In the genomic region with DNA sequence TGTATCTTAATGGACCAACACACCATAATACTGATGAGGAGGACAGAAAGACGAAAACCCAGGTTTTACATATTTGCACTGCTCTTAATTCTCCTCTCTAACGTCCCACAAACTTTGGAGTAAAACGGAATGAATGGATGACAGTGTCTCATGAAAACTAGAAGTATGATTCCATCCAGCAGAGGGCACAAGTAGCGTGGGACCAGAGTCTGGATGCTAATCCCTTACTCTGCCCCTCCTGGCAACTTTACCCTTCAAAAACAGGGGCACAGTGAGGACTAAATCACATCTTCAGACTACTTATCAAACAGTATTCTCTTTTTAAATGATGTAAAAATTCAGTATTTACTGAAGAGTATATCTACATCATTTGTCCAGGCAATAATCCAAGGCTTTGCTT, we compare ENCODE assay signal across 10 mouse cellular contexts. TPM values are rescaled to one million over a fixed set of nuclear protein-coding genes. Genes with fewer than 3 reads are reported as not detected.
DNase-seq lines count a peak whose midpoint lies in the region; ATAC-seq and TF ChIP-seq lines count a peak whose summit lies in the region.
"Had no signal": no experiment of that assay in that cellular context is flagged by ENCODE, and none has a peak within 500 bp of the region (broad histone marks: within the 10 kb centered on the region; RNA-seq: fewer than 3 reads in every experiment).

No protein-coding gene starts in this region.

- H3K27me3 ChIP-seq in midbrain, postnatal 0 days (ENCODE audit: insufficient read depth, low read length) = no peaks in the 10 kb centered on the region
- H3K27me3 ChIP-seq in midbrain, embryonic 15.5 days (replicated peaks) = no peaks in the 10 kb centered on the region
- H3K27me3 ChIP-seq in kidney, postnatal 0 days (ENCODE audit: insufficient read depth, low read length) = no peaks in the 10 kb centered on the region
- H3K27me3 ChIP-seq: hindbrain, embryonic 15.5 days; neural tube, embryonic 13.5 days had no signal

- no peaks in the 10 kb centered on the region for H3K9me3 ChIP-seq in midbrain, postnatal 0 days (ENCODE audit: low read length)
- H3K9me3 ChIP-seq in midbrain, embryonic 15.5 days = no peaks in the 10 kb centered on the region
- no peaks in the 10 kb centered on the region for H3K9me3 ChIP-seq in kidney, postnatal 0 days (replicated peaks; ENCODE audit: low read length)
- H3K9me3 ChIP-seq: hindbrain, embryonic 15.5 days; neural tube, embryonic 13.5 days had no signal

- peak; percentile 46 for DNase-seq in adrenal gland, adult 2 months
- DNase-seq in adrenal gland, adult 8-10 months = no peak
- peak; percentile 79 for DNase-seq in midbrain, postnatal 0 days (ENCODE audit: low spot score)
- peak; percentile 49 to 54 for DNase-seq in cerebellum, adult 18-20 months
- DNase-seq in kidney, postnatal 0 days (ENCODE audit: low spot score) = peak; percentile 85
- peak; percentile 69 for DNase-seq in lung, postnatal 25 days (ENCODE audit: low spot score)
- DNase-seq in ovary, postnatal 10 days (ENCODE audit: low spot score) = no peak

- ATAC-seq in midbrain, postnatal 0 days (ENCODE audit: low FRiP score) = no peak
- ATAC-seq in midbrain, embryonic 15.5 days (replicated peaks) = no peak
- ATAC-seq in kidney, postnatal 0 days (replicated peaks; ENCODE audit: low FRiP score, low read depth) = no peak

- H3K27ac ChIP-seq in midbrain, postnatal 0 days (ENCODE audit: low read depth, low read length) = no peak overlapping the region
- H3K27ac ChIP-seq in midbrain, embryonic 15.5 days = no peak overlapping the region
- no peak overlapping the region for H3K27ac ChIP-seq in kidney, postnatal 0 days
- H3K27ac ChIP-seq: hindbrain, embryonic 15.5 days; neural tube, embryonic 13.5 days had no signal

- peaks cover 5% of the 10 kb centered on the region; the same call in 1 of the 2 replicates for H3K4me1 ChIP-seq in midbrain, postnatal 0 days (ENCODE audit: insufficient read depth, low read length)
- H3K4me1 ChIP-seq in midbrain, embryonic 15.5 days = peaks cover 27% of the 10 kb centered on the region
- H3K4me1 ChIP-seq in kidney, postnatal 0 days (replicated peaks; ENCODE audit: insufficient read depth, low read length) = peaks cover 14% of the 10 kb centered on the region; the same call in 1 of the 2 replicates

- no peak overlapping the region for H3K9ac ChIP-seq in midbrain, postnatal 0 days (replicated peaks; ENCODE audit: low read length, poor library complexity, severe bottlenecking)
- no peak overlapping the region for H3K9ac ChIP-seq in midbrain, embryonic 15.5 days
- no peak overlapping the region for H3K9ac ChIP-seq in kidney, postnatal 0 days (ENCODE audit: low read depth, low read length)
- H3K9ac ChIP-seq: hindbrain, embryonic 15.5 days; neural tube, embryonic 13.5 days had no signal

- peak; percentile 86 for TF ChIP-seq CTCF in midbrain, postnatal 0 days (IDR thresholded peaks at IDR 0.05)
- TF ChIP-seq CTCF in kidney, postnatal 0 days (IDR thresholded peaks at IDR 0.05; ENCODE audit: low read depth) = peak; percentile 86

- WGBS in midbrain, postnatal 0 days = 16% methylated on average over 4 of the region's 4 CpGs
- 24% methylated on average over 4 of the region's 4 CpGs for WGBS in midbrain, embryonic 15.5 days
- WGBS in kidney, postnatal 0 days = 25% methylated on average over 4 of the region's 4 CpGs

- no peak overlapping the region for H3K4me3 ChIP-seq in midbrain, postnatal 0 days (ENCODE audit: low read depth, low read length)
- H3K4me3 ChIP-seq in midbrain, embryonic 15.5 days = no peak overlapping the region
- no peak overlapping the region for H3K4me3 ChIP-seq in kidney, postnatal 0 days (replicated peaks; ENCODE audit: low read depth, low read length)
- H3K4me3 ChIP-seq: hindbrain, embryonic 15.5 days; neural tube, embryonic 13.5 days had no signal

- H3K36me3 ChIP-seq in midbrain, postnatal 0 days (ENCODE audit: insufficient read depth, low read length) = 0 out of 2 replicates have a peak, but pooled peaks cover 4% of the 10 kb centered on the region
- H3K36me3 ChIP-seq in midbrain, embryonic 15.5 days (replicated peaks) = no peaks in the 10 kb centered on the region
- H3K36me3 ChIP-seq in kidney, postnatal 0 days (ENCODE audit: insufficient read depth, low read length) = peaks cover 5% of the 10 kb centered on the region; the same call in 1 of the 2 replicates

- H3K4me2 ChIP-seq in midbrain, postnatal 0 days (ENCODE audit: low read depth, low read length, poor library complexity, severe bottlenecking) = no peak overlapping the region
- no peak overlapping the region for H3K4me2 ChIP-seq in midbrain, embryonic 15.5 days
- H3K4me2 ChIP-seq in kidney, postnatal 0 days (ENCODE audit: low read length) = no peak overlapping the region
- H3K4me2 ChIP-seq: hindbrain, embryonic 15.5 days had no signal

RNA-seq across cellular contexts. Expression of a gene that starts 2.8 kb away (rescaled TPM):
- total RNA-seq in adrenal gland, adult 2 months (2021) = 10 to 100 TPM; 28.0 to 31.7 TPM
- polyA plus RNA-seq in adrenal gland, adult 2 months (2012; rRNA removed) = 7.7 and 9.0 TPM in 2 replicates
- total RNA-seq in adrenal gland, adult 8-10 months (2022) = 10 to 100 TPM; 24.4 to 36.1 (median 30.6) TPM
- 15.0 and 16.3 TPM in 2 replicates for total RNA-seq in midbrain, postnatal 0 days (2014; rRNA removed)
- polyA plus RNA-seq in midbrain, postnatal 0 days (2015; fragmentation: Nextera tagmentation; extraction: Ambion mirVana) = 35.5 and 36.3 TPM in 2 replicates
- polyA plus RNA-seq in midbrain, embryonic 15.5 days (2015; fragmentation: Nextera tagmentation; extraction: Ambion mirVana) = 48.2 and 52.9 TPM in 2 replicates
- polyA plus RNA-seq in kidney, postnatal 0 days (2015; fragmentation: Nextera tagmentation; extraction: Ambion mirVana) = 72.2 and 80.1 TPM in 2 replicates

RNA-seq across cellular contexts. Expression of a gene that starts 2.9 kb away (rescaled TPM):
- 10 to 100 TPM; 16.7 to 19.1 TPM for total RNA-seq in adrenal gland, adult 2 months (2021)
- polyA plus RNA-seq in adrenal gland, adult 2 months (2012; rRNA removed) = 0.30 and 0.83 TPM in 2 replicates
- 10 to 100 TPM; 16.2 to 23.9 (median 20.9) TPM for total RNA-seq in adrenal gland, adult 8-10 months (2022)
- total RNA-seq in midbrain, postnatal 0 days (2014; rRNA removed) = 10.6 and 12.8 TPM in 2 replicates
- 29.7 and 33.2 TPM in 2 replicates for polyA plus RNA-seq in midbrain, postnatal 0 days (2015; fragmentation: Nextera tagmentation; extraction: Ambion mirVana)
- 30.7 and 34.5 TPM in 2 replicates for polyA plus RNA-seq in midbrain, embryonic 15.5 days (2015; fragmentation: Nextera tagmentation; extraction: Ambion mirVana)
- polyA plus RNA-seq in kidney, postnatal 0 days (2015; fragmentation: Nextera tagmentation; extraction: Ambion mirVana) = 53.7 and 56.7 TPM in 2 replicates

RNA-seq across cellular contexts. Expression of a gene that starts 41.5 kb away (rescaled TPM):
- not detected for total RNA-seq in adrenal gland, adult 2 months (2021)
- 0.15 and 0.45 TPM in 2 replicates for polyA plus RNA-seq in adrenal gland, adult 2 months (2012; rRNA removed)
- total RNA-seq in adrenal gland, adult 8-10 months (2022) = not detected
- total RNA-seq in midbrain, postnatal 0 days (2014; rRNA removed) = not detected in 2 replicates
- not detected in 2 replicates for polyA plus RNA-seq in midbrain, postnatal 0 days (2015; fragmentation: Nextera tagmentation; extraction: Ambion mirVana)
- polyA plus RNA-seq in midbrain, embryonic 15.5 days (2015; fragmentation: Nextera tagmentation; extraction: Ambion mirVana) = not detected in 2 replicates
- polyA plus RNA-seq in kidney, postnatal 0 days (2015; fragmentation: Nextera tagmentation; extraction: Ambion mirVana) = not detected in 2 replicates
- polyA plus RNA-seq: hindbrain, embryonic 15.5 days; neural tube, embryonic 13.5 days had no signal

RNA-seq across cellular contexts. Expression of a gene that starts 56.5 kb away (rescaled TPM):
- under 1 TPM in 1 of 2 experiments, not detected in 1; 0.61 TPM for total RNA-seq in adrenal gland, adult 2 months (2021)
- polyA plus RNA-seq in adrenal gland, adult 2 months (2012; rRNA removed) = 0.45 TPM in 1 of 2 replicates, not detected in the other
- not detected for total RNA-seq in adrenal gland, adult 8-10 months (2022)
- total RNA-seq in midbrain, postnatal 0 days (2014; rRNA removed) = not detected in 2 replicates
- polyA plus RNA-seq in midbrain, postnatal 0 days (2015; fragmentation: Nextera tagmentation; extraction: Ambion mirVana) = not detected in 2 replicates
- polyA plus RNA-seq in midbrain, embryonic 15.5 days (2015; fragmentation: Nextera tagmentation; extraction: Ambion mirVana) = not detected in 2 replicates
- polyA plus RNA-seq in kidney, postnatal 0 days (2015; fragmentation: Nextera tagmentation; extraction: Ambion mirVana) = 2.3 and 3.1 TPM in 2 replicates
- polyA plus RNA-seq: hindbrain, embryonic 15.5 days; neural tube, embryonic 13.5 days had no signal

Comparison
In these comparisons a context has a peak if more than half of its experiments do, and no peak if none do; other contexts are left out.
1. DNase-seq: peak in adrenal gland, adult 2 months (single experiment), midbrain, postnatal 0 days (single experiment), cerebellum, adult 18-20 months (2 of 2), kidney, postnatal 0 days (single experiment) and lung, postnatal 25 days (single experiment); none in adrenal gland, adult 8-10 months (single experiment) and ovary, postnatal 10 days (single experiment).
2. RNA of a gene that starts 2.9 kb away (polyA plus RNA-seq): 53.7 to 56.7 TPM in kidney, postnatal 0 days, 30.7 to 34.5 TPM in midbrain, embryonic 15.5 days and 29.7 to 33.2 TPM in midbrain, postnatal 0 days; 0.30 to 0.83 TPM in adrenal gland, adult 2 months; every median in the first group is over 10 times any median in the second.